Mouse (Mus musculus) layer of hippocampus, adult 11-12 months (tissue): ENCODE data around the gene Slc39a3.
"Not testable (repeated sequence)": the region's sequence is repeated elsewhere in the genome, so short reads cannot be mapped to it uniquely, and the experiment has no call there.

ENCODE experiments used
- DNase-seq: peaks from one replicate; pipeline ENCODE4 v3.0.0; 2022; ENCODE audit warnings: low spot score

Slc39a3 gene

DNA sequence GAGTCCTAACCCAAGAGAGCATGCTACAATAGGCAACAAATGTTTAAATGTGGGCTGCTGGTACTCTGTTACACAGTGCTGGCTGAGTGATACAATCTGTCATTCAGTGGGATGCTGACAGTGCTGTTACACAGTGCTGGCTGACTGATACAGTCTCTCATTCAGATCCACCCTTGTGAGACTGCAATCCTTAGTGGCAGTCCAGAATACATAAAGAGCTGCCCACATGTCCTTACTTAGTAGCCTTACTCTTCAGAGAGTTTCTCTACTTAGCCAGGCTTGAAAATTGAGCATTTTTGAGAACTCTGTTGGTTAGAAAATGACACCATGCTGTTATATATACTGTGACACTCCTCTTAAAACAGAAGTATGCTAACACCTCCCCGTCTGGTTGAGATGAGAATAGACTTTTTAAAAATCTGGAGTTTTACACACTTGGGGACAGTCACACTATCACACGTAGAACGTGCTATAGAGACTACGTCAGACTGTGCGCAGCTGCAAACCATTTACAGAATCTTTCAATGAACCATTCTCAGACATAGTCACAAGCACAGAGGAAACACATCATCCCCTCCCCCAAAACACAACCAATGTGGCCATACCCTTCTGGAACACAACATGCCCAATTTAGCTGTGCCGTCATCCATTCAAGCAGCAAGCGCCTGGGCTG is 31.1 kb downstream of the Slc39a3 start:
- no peak for DNase-seq

DNA sequence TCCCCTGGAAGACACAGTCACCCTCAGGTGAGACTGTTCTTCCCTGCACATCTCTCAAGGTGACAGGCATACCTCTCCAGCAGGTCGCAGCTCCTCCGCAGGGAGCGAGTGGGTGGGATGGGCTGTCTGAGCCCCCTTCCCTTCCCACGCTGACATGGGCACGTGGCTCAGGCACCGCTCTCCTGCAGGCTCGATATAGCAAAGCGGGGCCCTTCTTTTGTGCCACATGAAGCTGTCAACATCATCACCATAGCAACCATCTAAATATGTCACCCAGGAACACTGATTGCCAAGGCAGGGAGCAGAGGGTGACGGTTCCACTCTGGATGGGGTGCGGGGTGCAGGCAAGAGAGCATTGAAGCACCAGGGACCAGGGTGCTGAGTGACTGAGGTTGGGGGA is 36.1 kb downstream of the Slc39a3 start:
- peak; percentile 75 for DNase-seq

DNA sequence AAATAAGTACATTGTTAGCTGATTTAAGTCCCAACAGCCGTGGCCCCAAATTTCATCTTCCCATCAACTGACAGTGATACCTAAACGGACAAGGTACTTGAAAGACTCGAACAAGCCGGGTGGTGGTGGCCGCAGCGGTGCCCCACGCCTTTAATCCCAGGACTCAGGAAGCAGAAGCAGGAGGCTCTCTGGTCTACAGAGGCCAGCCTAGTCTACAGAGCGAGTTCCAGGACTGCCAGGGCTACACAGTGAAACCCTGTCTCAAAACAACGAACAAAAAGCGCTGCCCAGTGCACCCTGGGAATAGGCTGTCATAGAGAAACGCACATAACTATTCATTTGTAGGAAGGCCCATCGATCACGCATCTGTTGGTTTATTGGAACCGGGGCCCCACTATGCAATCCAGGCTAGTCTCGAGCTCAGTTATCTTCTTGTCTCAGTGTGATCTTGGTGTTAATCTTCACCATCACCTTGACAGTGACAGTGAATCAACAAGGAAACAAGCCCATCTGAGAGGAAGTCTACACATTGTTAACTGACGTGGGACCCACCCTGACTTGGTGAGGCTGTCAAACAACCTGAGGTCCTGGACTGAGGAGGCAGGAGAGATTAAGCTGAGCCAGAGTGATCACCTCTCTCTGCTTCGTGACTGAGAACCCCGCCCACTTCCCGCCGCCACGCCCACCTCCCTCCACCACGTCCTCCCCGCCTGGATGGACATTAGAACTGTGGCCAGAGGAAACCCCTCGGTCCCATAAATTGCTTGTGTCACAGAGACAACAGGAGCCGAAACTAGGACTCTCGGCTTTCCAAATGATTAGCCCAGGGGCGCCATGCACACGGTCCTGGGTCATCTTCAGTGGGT is 36.8 kb downstream of the Slc39a3 start:
- DNase-seq = no peak

DNA sequence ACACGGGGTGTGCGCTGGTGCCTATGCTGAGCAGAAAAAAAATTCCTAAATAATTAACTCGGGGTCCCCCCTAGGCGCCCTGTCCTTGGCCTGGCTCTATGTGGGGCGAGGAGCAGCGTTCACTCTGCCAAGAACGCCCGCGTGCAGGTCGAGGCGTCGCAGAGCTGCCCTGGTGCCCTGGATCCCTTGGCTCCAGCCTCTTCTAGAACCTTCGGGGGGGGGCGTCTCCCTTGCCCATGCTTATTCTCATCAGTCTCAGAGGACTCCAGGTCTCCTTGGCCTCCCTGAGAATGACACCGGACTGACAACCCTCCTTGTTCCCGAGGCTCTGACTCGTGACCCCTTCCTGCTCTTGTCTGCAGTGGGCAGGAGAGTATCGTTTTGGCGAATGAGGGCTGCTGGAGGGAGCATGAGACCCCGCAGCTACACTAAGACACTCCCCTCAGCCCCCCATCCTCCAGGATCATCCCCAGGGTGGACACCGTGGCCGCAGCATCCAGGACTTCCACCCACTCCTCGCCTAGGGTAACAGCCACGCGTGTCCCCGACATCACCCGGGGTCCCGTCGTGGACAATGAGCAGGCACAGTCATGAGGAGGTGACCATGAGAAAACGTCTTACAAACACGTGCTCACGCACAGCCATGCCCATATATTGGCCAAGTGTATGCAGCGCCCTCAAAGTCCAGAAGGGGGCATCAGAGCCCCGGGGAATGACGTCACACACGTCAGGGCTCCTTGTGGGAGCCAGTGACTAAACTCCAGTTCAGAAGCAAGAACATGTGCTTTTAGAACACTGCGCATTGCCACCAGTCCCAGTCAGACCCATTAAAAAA is 37.6 kb downstream of the Slc39a3 start:
- peak; percentile 93 for DNase-seq

DNA sequence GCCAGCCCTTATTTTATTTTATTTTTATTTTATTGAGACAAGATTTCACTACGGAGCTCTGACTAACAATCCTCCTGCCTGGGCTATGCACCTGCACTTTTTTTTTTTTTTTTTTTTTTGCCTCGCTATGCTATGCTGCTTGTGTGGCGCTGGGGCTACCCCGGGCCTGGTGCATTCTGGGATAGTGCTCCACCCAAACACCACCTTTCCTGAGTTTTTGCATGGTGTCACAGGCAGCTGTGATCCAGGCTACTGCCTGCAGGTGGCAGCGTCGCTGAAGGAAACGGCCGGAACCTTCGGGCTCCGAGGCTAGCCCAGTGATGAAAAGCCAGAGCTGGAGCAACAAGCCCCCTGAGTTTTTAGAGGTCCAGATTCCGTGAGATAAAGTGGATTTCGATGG is 38.4 kb downstream of the Slc39a3 start:
- DNase-seq = peak; percentile 71

DNA sequence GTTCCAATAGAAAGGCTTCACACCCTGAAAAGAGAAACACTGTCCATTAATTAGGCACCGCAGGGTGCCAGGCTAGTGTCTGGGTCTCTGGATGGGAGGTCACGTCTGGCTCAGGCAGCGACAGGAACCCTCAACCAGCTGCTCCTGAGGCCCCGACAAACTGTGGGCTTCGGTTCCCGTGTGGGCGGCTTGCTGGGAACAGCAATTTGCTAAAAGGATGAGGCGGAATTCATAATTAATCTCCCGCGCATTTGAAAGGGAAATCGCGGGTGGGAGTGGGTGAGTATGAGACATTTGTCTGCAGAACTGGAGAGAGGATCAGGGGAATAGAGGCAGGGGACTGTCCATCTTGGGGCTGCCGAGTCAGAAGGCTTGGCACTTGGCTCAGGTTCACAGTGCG is 39.2 kb downstream of the Slc39a3 start:
- DNase-seq = no peak

DNA sequence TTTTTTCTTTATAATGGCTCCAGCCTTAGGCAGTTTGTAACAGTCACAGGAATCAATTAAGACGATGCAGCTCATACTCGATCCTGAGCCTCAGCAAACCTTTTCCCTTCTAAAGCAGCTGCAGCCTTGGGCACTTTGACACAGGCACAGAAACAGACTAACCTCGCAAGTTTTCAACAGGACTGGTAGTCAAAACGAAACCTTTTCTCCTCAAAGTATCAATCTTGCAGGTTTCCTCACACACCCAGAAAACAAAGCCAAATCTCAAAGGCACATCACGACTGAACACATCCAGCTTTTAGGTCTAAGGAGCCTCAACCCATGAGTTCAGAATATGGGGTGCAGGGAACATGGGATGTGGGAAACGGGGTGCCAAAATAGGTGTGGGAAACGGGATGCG is 39.9 kb downstream of the Slc39a3 start:
- DNase-seq = no peak

DNA sequence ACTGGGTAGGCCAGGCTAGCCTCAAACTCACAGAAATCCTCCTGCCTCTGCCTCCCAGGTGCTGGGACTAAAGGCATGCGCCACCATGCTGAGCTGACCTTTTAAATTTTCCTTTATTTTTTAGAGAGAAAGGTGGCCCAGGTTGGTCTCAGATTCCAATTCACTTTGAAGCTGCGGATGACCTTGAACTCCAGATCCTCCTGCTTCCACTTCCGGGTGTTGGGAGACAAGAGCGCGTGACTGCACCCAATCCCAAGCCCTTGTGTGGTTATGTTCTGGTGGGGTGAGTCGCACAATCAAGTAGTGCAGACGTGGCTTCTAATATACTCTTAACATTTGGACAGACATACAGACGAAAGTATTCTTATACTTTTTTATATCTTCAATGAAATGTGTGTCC is 40.7 kb downstream of the Slc39a3 start:
- DNase-seq = no peak

DNA sequence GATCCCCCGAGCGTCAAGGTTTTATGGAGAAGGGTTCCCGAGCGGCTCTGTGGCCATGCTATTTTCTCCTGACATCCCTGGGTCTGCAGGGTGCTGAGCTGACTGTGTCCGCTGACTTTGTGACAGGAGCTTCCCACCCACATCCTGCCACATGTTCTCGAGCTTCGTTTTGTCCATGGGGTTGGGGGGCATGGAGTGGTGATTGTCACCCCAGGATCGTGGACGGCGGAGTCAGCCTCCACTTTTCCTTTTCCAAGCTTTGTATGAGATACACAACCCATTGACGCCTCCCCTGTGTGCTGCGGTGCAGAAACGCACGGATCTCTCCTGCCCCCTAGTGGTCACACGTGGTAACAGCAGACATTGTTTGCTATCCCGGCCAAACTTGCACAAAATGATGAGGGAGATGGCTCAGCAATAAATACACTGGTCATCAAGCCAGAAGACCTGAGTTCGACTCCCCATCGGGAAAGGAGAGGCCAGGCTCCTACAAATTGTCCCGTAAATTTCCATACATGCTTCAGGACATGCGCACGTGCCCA is 42.1 kb downstream of the Slc39a3 start:
- DNase-seq = peak; percentile 86

DNA sequence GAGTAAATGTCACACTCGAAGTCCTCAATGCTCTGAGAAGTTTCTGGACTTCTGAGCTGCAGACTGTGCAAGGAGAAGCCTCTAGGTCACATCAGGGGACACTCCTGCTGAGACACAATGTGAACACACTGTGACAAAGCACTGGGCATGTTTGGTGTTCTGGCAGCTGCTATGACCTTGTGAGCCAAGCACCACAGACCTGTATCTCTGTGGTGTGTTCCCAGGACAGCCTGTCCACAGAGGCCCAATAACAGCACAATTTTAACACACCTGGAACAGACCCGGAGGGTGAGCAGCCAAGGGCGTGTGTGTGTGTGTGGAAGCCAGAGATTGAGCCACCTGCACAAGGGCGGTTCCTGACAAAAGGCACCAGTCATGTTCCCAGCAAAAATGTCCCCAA is 42.6 kb downstream of the Slc39a3 start:
- DNase-seq = no peak

DNA sequence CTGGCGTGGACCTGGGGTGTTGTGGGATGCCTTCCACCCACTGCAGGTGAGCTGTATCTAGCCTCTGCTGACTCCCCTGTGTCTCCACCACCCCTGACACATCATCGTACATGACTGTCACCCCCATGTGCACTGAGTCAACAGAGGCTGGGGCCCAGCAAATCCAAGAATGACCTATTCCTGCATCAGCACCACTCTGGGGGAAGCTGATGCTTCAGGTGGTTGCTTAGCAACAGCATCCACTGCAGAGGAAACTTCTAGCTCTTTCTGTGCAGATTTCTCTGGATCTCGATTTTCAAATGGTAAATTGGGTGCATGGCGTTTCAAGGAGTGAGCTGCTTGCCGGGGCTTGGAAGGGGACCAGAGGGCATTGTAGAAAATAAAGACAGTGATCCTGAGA is 44.0 kb downstream of the Slc39a3 start:
- DNase-seq = no peak

DNA sequence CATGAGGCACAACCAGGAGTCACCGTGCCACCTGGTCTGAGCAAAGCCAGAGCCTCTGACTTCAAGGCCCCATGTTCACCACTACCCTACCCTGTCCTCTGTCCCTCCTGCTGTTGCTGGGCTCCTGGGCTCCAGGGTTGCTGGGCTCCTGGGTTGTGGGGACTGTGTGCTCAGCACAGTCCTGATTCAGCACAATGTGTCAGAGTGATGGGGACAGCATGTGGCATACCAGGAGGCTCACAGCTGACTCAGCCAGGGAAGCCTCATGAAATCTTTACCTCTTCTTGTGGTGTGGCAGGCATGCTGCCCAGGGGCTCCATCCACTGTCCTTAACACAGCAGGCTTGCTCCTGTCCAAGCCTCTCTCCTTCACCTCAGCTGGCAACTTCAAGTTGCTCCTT is 45.3 kb downstream of the Slc39a3 start:
- DNase-seq = no peak

DNA sequence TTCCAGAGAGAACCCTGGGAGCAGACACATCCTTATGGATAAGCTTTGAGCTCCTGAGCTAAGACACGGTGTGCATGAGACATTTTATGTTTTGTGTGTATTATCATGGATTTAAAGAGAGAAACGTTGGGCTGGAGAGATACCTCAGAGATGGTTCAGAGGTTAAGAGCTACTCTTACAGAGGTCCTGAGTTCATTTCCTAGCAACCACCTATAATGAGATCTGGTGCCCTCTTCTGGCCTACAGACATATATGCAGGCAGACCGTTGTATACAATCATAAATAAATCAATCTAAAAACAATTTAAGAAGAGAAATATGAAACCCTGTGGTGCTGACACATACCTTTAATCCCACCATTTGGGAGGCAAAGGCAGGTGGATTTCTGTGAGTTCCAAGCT is 46.2 kb downstream of the Slc39a3 start:
- no peak for DNase-seq

DNA sequence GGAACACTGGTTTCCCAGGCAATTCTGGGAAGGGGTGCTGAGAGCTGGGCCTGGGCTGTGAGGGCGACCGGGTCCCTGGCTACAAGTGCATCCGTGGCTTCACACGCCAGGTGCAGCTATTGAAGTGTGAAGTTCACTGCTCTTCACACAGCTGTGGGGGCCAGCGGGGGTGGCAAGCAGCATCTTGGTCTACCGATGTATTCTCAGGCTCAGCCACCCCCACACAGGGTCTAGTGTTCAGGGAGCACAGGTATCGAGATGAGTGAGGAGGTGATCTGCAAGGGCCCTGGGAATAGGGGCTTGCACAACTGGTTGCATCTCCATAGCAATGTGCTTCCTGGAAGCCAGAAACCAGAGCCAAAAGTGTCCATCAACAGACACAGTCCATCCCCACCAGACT is 46.8 kb downstream of the Slc39a3 start:
- DNase-seq = no peak

DNA sequence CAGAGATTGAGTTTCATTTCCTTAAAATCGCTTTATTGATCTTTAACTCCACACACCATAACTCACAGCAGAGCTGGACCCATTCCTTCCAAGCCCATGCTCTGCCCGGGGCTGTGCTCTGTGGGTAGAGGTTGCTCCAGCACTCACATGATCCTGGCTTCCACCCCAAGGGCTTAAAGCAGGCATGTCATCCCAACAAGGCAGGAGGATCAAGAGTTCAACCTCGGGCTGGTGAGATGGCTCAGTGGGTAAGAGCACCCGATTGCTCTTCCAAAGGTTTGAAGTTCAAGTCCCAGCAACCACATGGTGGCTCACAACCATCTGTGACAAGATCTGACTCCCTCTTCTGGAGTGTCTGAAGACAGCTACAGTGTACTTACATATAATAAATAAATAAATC is 47.4 kb downstream of the Slc39a3 start:
- DNase-seq = not testable (repeated sequence)

DNA sequence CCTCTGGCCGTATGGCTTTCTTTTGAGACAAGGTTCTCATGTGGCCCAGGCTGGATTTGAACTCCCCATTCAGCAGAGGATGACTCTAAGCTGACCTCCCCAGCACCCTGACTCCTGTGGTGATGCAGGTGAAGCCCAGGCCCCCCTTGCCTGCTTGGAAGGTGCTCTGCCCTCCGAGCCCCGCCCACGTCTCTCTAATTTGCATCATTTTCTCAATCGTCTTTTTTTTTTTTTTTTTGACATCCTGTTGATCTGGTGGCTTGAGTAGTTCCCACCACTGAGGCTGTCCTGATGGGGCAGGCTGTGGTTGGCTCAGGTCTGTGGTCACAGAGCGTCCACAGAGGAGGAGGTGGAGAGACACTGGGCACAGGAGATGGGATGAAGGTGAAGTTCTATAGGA is 47.8 kb downstream of the Slc39a3 start:
- no peak for DNase-seq

DNA sequence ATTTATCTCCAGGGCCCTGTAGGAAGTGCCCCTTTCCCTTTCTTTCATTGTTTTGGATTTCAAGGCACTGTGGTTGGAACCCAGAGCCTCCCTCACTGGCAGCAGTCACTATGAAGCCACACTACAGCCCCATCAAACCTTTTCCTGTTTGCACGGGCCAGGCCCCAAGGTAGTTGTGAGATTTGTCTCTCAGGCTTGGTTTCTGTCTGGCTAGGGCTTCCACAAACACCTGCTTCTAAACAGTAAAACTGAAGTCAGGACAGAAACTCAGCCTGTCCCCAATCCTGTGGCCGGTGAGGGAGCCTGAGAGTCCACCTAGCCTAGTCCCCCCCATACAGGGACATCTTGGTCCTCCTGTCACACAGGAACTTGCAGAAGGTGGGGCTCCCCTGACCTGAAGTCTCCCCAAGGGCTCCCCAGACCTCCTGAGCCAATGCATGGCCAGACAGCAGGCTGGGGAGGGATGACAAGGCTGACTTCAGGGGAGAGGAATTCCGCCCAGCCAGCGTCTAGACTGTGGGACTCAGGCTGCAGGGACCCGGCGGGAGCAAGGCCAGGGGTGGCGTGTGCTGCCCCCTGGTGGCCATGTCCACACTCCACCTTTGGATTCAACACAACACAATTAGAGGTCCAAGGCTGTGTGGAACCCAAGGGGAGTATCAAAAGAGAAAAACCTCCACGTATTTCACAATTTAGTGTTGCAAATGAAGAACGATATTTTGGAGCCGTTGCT is 49.4 kb downstream of the Slc39a3 start:
- DNase-seq = peak; percentile 79

DNA sequence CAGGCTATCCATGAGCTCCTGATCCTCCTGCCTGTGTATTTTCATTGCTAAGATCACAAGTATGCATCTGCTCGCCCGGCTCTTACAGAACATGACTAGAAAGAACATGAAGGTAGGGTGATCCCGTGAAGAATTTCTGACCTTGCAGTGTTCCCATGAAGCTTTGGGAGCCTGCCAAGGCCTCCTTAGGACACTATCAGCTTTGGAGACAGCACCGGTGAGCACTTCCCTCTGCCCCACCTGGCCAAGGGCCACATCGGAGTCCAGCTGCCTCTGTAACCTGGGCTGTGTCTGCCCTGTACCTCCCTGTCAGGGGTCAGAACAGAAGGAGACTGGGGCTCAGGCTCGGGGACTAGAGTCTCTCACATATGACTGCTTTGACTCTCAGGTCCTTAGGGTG is 50.5 kb downstream of the Slc39a3 start:
- no peak for DNase-seq

DNA sequence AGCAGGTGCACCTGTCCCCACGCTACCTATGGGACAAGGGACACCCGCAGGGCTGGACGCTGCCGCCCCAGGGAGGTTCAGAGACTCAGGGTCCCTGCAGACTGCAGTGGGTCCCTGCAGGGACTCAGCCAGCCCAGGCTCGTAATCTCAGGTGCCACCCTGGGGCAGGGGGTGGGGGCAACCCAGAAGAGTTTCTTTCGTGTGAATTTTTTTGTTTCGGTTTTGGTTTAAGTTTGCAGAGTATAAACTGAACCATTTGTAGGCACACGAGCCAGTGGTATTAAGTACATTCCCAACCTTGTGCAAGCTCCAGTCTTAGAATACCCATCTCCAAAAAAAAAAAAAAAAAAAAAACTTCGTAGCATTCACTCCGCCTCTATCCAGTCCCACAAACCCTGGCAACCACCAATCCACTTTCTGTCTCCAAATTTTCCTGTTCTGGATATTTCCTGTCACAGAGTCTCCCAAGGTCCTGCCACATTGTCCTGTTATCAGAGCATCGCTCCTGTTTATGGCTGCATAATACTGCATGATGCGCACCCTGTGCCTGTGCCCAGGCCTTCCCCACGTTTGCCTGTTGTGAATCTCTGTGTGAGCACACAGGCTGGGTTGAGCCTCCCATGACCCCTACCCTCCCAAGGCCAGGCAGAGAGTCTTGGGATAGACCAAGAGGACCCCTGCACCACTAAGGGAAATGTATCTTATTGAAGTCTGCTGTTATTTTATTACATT is 51.1 kb downstream of the Slc39a3 start:
- DNase-seq = no peak

DNA sequence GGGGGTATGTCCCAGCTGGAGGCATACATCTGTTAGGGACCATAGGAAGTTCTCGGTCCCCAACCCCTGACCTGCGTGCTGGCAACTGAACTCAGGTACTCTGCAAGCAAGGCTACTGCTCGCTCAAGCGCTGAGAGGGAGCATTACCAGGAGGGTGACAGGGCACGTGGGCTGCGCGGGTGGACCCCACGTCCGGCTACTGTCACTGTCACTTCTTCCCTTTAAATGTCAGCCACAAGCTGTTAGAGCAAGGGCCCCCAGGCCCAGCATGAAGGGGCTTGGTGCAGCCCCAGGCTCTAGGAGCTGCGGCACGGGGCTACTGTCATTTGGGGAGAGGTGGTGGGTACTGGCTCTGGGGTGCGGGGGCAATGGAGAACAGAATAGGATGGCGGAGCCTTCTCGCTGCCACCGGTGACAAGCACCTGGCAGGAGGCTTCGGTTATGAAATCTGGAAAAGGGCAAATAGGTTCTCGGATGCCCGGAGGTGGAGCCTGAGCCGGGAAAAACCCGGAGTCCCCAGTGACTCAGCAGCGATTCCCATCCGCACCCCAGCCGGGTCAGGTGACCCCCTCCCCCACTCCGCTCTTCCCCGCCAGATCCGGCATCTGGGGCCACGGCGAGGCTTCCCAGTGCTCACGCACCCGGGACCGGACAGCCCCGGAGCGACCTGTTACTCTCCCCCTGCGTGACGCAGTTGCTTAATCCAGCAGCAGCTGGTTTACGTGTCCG is 51.8 kb downstream of the Slc39a3 start:
- DNase-seq = no peak
